Mouse (Mus musculus): Measurements from ENCODE around the gene Rad51c. TPM values are rescaled to one million over a fixed set of nuclear protein-coding genes. Genes with fewer than 3 reads are reported as not detected.

Gene Rad51c
- 47.7 TPM for polyA plus RNA-seq (2014; fragmentation: Illumina TruSeq; extraction: RNeasy Lipid Tissue Mini Kit (QIAGEN cat#74804); ENCODE audit: low read depth, low replicate concordance)

DNA sequence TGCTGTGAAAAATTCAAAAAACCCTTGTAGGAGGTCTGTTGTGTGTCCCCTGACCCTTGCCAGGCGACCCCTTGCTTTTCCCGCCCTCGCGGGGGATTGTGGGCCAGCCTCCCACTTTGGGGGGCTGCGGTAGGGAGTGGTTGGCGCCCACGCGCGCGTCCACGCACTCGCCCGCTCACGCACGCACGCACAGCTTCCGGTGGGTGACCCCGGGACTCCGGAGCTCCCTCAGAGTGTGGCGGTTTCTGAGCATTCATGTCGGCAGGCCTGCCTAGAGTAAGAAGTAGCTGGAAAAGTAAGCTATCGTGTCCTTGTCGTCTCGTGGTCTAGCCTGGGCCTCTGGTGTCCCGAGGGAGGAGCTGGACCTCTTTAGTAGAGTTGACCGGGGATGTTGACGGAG, at the start of gene Rad51c, which contains the start of gene Tex14:
TSS of gene Rad51c (minus strand) at position 79 of the 400 bp plus-strand sequence.
TSS of gene Tex14 (plus strand) at position 190 of the 400 bp plus-strand sequence.

DNA sequence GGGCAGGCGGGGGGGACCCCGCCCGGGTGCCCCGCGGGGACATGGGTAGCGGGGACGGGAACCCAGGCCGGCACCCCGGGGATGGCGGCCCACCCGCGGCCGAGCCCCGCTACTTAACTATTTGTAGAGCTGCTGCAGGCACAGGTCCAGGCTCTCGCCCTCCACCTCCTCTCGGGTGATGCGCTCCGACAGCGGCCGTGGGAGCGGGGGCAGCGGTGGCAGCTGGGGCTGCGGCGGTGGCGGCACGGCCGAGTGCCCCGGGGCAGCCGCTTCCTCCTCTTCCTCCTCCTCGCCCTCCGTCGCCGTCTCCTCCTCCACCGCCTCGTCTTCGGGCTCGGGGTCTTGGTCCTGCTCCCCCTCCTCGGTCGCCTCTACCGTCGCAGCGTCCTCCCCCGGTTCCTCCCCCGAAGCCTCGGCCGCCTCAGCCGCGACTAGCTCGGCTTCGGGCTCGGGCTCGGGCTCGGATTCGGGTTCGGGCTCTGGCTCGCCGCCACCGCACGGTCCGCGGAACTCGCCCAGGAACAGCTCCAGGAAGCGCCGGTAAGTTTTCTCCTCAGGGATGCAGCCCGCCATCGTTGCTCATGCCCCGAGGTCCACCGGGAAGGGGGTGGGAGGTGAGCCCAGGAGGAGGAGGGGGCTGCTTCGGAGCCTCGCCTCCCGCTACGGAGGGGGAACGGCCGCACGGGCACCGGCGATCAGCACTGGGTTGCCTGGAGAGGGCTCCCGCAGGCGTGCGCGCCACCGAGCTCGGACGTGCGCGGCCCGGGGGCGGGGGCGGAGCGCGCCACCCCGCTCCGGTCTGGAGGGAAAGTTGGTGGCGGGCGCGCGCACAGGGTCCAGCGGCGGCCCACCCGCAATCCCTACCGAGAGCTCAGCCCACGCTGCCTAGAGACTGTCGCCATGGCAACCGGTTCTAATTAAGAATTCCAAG, 46.2 kb downstream of the Rad51c start, which contains the start of gene Ppm1e:
TSS of gene Ppm1e (minus strand) at position 693 of the 931 bp plus-strand sequence.

Other genes starting within 250 kb of the Rad51c start
- 6.1 TPM for gene Ppm1e, start 45.9 kb downstream of the Rad51c start, polyA plus RNA-seq (2014; fragmentation: Illumina TruSeq; extraction: RNeasy Lipid Tissue Mini Kit (QIAGEN cat#74804); ENCODE audit: low read depth, low replicate concordance)
- 80.1 TPM for gene Tex14, start 111 bp upstream of the Rad51c start, polyA plus RNA-seq (2014; fragmentation: Illumina TruSeq; extraction: RNeasy Lipid Tissue Mini Kit (QIAGEN cat#74804); ENCODE audit: low read depth, low replicate concordance)
- gene Gm11492, start 161.7 kb upstream of the Rad51c start, polyA plus RNA-seq (2014; fragmentation: Illumina TruSeq; extraction: RNeasy Lipid Tissue Mini Kit (QIAGEN cat#74804); ENCODE audit: low read depth, low replicate concordance), result 62.7 TPM
- 50.3 TPM for gene Sept4, start 163.9 kb upstream of the Rad51c start, polyA plus RNA-seq (2014; fragmentation: Illumina TruSeq; extraction: RNeasy Lipid Tissue Mini Kit (QIAGEN cat#74804); ENCODE audit: low read depth, low replicate concordance)
- gene Mtmr4, start 187.2 kb upstream of the Rad51c start, polyA plus RNA-seq (2014; fragmentation: Illumina TruSeq; extraction: RNeasy Lipid Tissue Mini Kit (QIAGEN cat#74804); ENCODE audit: low read depth, low replicate concordance), result 19.1 TPM
- 151 TPM for gene Hsf5, start 212.2 kb upstream of the Rad51c start, polyA plus RNA-seq (2014; fragmentation: Illumina TruSeq; extraction: RNeasy Lipid Tissue Mini Kit (QIAGEN cat#74804); ENCODE audit: low read depth, low replicate concordance)

All from testis, adult 10 weeks (tissue).